Mouse (Mus musculus) thymus, adult 2 months (tissue): ENCODE results near the gene Eef1akmt2. TPM values are rescaled to one million over a fixed set of nuclear protein-coding genes. Genes with fewer than 3 reads are reported as not detected.

ENCODE experiments used
- DNase-seq: peaks from one replicate; pipeline ENCODE4 v3.0.0; 2021
- H3K27ac ChIP-seq: fragments of 200-500 bp; 2 replicates; pipeline ENCODE4 v1.5.1; 2012; ENCODE audit warnings: low read length, control low read depth; ENCODE audit not compliant: control insufficient read depth, insufficient read depth
- H3K27me3 ChIP-seq: fragments of 200-500 bp; 2 replicates; pipeline ENCODE4 v1.6.1; 2012; ENCODE audit warnings: mild to moderate bottlenecking, low read length, moderate library complexity, mixed read lengths; ENCODE audit not compliant: control insufficient read depth, insufficient read depth
- H3K36me3 ChIP-seq: fragments of 200-500 bp; 2 replicates; pipeline ENCODE4 v1.6.1; 2012; ENCODE audit warnings: mild to moderate bottlenecking, low read length, moderate library complexity; ENCODE audit not compliant: control insufficient read depth, insufficient read depth
- H3K4me1 ChIP-seq: fragments of 200-500 bp; replicated peaks from 2 replicates; pipeline ENCODE4 v1.6.1; 2012; ENCODE audit warnings: low read length; ENCODE audit not compliant: control insufficient read depth, insufficient read depth
- H3K4me3 ChIP-seq: fragments of 200-500 bp; 2 replicates; pipeline ENCODE4 v1.5.1; 2012; ENCODE audit warnings: mild to moderate bottlenecking, low read length, control low read depth, moderate library complexity; ENCODE audit not compliant: control insufficient read depth, insufficient read depth
- CTCF ChIP-seq: fragments of 200-500 bp; IDR thresholded peaks from 2 replicates; pipeline ENCODE4 v1.5.1; 2012; ENCODE audit warnings: mild to moderate bottlenecking, control low read depth, low read length, moderate library complexity, borderline replicate concordance; ENCODE audit not compliant: control insufficient read depth, poor library complexity, insufficient read depth; ENCODE audit errors: extremely low read depth
- POLR2A ChIP-seq: fragments of 200-500 bp; IDR thresholded peaks from 2 replicates; pipeline ENCODE4 v1.6.1; 2012; ENCODE audit warnings: mild to moderate bottlenecking, low read length, control low read depth, moderate library complexity; ENCODE audit not compliant: control insufficient read depth, poor library complexity, insufficient read depth; ENCODE audit errors: extremely low read depth
- WGBS: fragments of 180-500 bp; shearing (Covaris S2); methylation state at CpG from one replicate; pipeline ENCODE4 v1.1.7; 2018; 5-methylcytosine and 5-hydroxymethylcytosine counted together
- polyA plus RNA-seq: library from polyadenylated mRNA; depleted of rRNA; stranded (reverse); fragments of >200 nt; gene quantifications from 2 replicates; pipeline ENCODE4 v1.2.3, GENCODE M21; 2012

Gene Eef1akmt2
- polyA plus RNA-seq, 1 experiment: 7.0 TPM

GRCm38 (mm10) chr7:132790447-132791219, 61.8 kb downstream of the Eef1akmt2 start:
- DNase-seq: no peak
- H3K27me3 ChIP-seq: no peaks in the 10 kb centered on the region
- no peak overlapping the region for H3K27ac ChIP-seq
- H3K4me3 ChIP-seq: no peak overlapping the region
- H3K4me1 ChIP-seq: peaks cover 49% of the 10 kb centered on the region
- TF ChIP-seq CTCF (no peak), POLR2A (no peak)
- 95% methylated on average over 14 of the region's 14 CpGs for WGBS
- H3K36me3 ChIP-seq: no peaks in the 10 kb centered on the region

- H3K4me1 ChIP-seq: peaks cover 38% of the 10 kb centered on the region
- no peak for TF ChIP-seq POLR2A
- no peak for TF ChIP-seq CTCF
- WGBS: 98% methylated on average over 13 of the region's 13 CpGs
Observed at GRCm38 (mm10) chr7:132788826-132789225, 63.6 kb downstream of the Eef1akmt2 start.

GRCm38 (mm10) chr7:132787496-132788190, 64.8 kb downstream of the Eef1akmt2 start:
- Histone ChIP-seq H3K27ac (no peak overlapping the region), H3K4me1 (peaks cover 28% of the 10 kb centered on the region), H3K36me3 (no peaks in the 10 kb centered on the region), H3K4me3 (no peak overlapping the region), H3K27me3 (no peaks in the 10 kb centered on the region)
- no peak for DNase-seq
- 40% methylated on average over 4 of the region's 4 CpGs for WGBS
- TF ChIP-seq POLR2A: no peak
- no peak for TF ChIP-seq CTCF

More at GRCm38 (mm10) chr7:132788826-132789225, 63.6 kb downstream of the Eef1akmt2 start:
- Histone ChIP-seq H3K27ac (no peak overlapping the region), H3K36me3 (no peaks in the 10 kb centered on the region), H3K4me3 (no peak overlapping the region), H3K27me3 (no peaks in the 10 kb centered on the region)
- no peak for DNase-seq

- H3K4me1 ChIP-seq: peaks cover 24% of the 10 kb centered on the region
- H3K27ac ChIP-seq: no peak overlapping the region
- WGBS: 96% methylated on average over 4 of the region's 4 CpGs
Observed at GRCm38 (mm10) chr7:132787022-132787421, 65.5 kb downstream of the Eef1akmt2 start.

GRCm38 (mm10) chr7:132786522-132786921, 66.0 kb downstream of the Eef1akmt2 start:
- Histone ChIP-seq H3K4me3 (no peak overlapping the region), H3K27ac (no peak overlapping the region), H3K4me1 (peaks cover 24% of the 10 kb centered on the region), H3K27me3 (no peaks in the 10 kb centered on the region), H3K36me3 (no peaks in the 10 kb centered on the region)
- no peak for TF ChIP-seq POLR2A
- TF ChIP-seq CTCF: no peak
- WGBS: 55% methylated on average over 4 of the region's 4 CpGs
- no peak for DNase-seq

More at GRCm38 (mm10) chr7:132787022-132787421, 65.5 kb downstream of the Eef1akmt2 start:
- Histone ChIP-seq H3K36me3 (no peaks in the 10 kb centered on the region), H3K4me3 (no peak overlapping the region), H3K27me3 (no peaks in the 10 kb centered on the region)
- DNase-seq: no peak
- no peak for TF ChIP-seq POLR2A
- TF ChIP-seq CTCF: no peak

- Histone ChIP-seq H3K4me3 (no peak overlapping the region), H3K36me3 (no peaks in the 10 kb centered on the region), H3K27ac (no peak overlapping the region), H3K27me3 (no peaks in the 10 kb centered on the region), H3K4me1 (peaks cover 24% of the 10 kb centered on the region)
- no peak for TF ChIP-seq CTCF
- no peak for TF ChIP-seq POLR2A
- no peak for DNase-seq
- 75% methylated on average over 7 of the region's 7 CpGs for WGBS
Observed at GRCm38 (mm10) chr7:132786011-132786410, 66.5 kb downstream of the Eef1akmt2 start.

- WGBS: 91% methylated on average over 5 of the region's 5 CpGs
- H3K36me3 ChIP-seq: peaks cover 1% of the 10 kb centered on the region
- DNase-seq: no peak
- no peak overlapping the region for H3K4me3 ChIP-seq
- peaks cover 17% of the 10 kb centered on the region for H3K4me1 ChIP-seq
- no peaks in the 10 kb centered on the region for H3K27me3 ChIP-seq
- no peak for TF ChIP-seq CTCF
- no peak for TF ChIP-seq POLR2A
- H3K27ac ChIP-seq: no peak overlapping the region
Observed at GRCm38 (mm10) chr7:132784101-132784500, 68.4 kb downstream of the Eef1akmt2 start.
